Mouse (Mus musculus) limb, embryonic 13.5 days (tissue): ENCODE data around the gene Gm10837. TPM values are rescaled to one million over a fixed set of nuclear protein-coding genes. Genes with fewer than 3 reads are reported as not detected.

Experiments
- ATAC-seq: fragments of 200-750 bp; cut with Nextera tagmentation; 2 replicates; pipeline ENCODE4 v1.8.0; 2017; ENCODE audit warnings: low read depth, moderate number of reproducible peaks, moderate TSS enrichment; ENCODE audit not compliant: low FRiP score
- H3K27ac ChIP-seq: fragments of 300-500 bp; sonication (generic); 2 replicates; pipeline ENCODE4 v1.5.1; 2015; ENCODE audit warnings: inconsistent platforms, mild to moderate bottlenecking, moderate library complexity
- H3K27me3 ChIP-seq: fragments of 300-500 bp; sonication (generic); 2 replicates; pipeline ENCODE4 v1.6.1; 2015; ENCODE audit warnings: mild to moderate bottlenecking, inconsistent platforms
- H3K36me3 ChIP-seq: fragments of 300-500 bp; sonication (generic); 2 replicates; pipeline ENCODE4 v1.6.1; 2015; ENCODE audit warnings: inconsistent platforms, mild to moderate bottlenecking, moderate library complexity
- H3K4me1 ChIP-seq: fragments of 300-500 bp; sonication (generic); 2 replicates; pipeline ENCODE4 v1.6.1; 2015; ENCODE audit warnings: inconsistent platforms
- H3K4me2 ChIP-seq: fragments of 300-500 bp; sonication (generic); replicated peaks from 2 replicates; pipeline ENCODE4 v1.6.1; 2015; ENCODE audit warnings: inconsistent platforms, mild to moderate bottlenecking, moderate library complexity
- H3K4me3 ChIP-seq: fragments of 300-500 bp; sonication (generic); 2 replicates; pipeline ENCODE4 v1.5.1; 2015; ENCODE audit warnings: moderate library complexity, mild to moderate bottlenecking, inconsistent platforms
- H3K9ac ChIP-seq: fragments of 300-500 bp; sonication (generic); 2 replicates; pipeline ENCODE4 v1.6.1; 2015; ENCODE audit warnings: mild to moderate bottlenecking, inconsistent platforms
- H3K9me3 ChIP-seq: fragments of 300-500 bp; sonication (generic); 2 replicates; pipeline ENCODE4 v1.6.1; 2016; ENCODE audit warnings: inconsistent platforms
- WGBS: fragments of 180-500 bp; shearing (Covaris S2); methylation state at CpG from one replicate; pipeline ENCODE4 v1.1.7; 2015; 5-methylcytosine and 5-hydroxymethylcytosine counted together
- polyA plus RNA-seq: library from polyadenylated mRNA; unstranded; fragments of >200 nt; fragmentation: Nextera tagmentation; extraction: Ambion mirVana; gene quantifications from 2 replicates; pipeline ENCODE4 v1.2.1, GENCODE M21; 2015

The Gm10837 gene
- polyA plus RNA-seq, 1 experiment from 2014 or later: not detected

DNA sequence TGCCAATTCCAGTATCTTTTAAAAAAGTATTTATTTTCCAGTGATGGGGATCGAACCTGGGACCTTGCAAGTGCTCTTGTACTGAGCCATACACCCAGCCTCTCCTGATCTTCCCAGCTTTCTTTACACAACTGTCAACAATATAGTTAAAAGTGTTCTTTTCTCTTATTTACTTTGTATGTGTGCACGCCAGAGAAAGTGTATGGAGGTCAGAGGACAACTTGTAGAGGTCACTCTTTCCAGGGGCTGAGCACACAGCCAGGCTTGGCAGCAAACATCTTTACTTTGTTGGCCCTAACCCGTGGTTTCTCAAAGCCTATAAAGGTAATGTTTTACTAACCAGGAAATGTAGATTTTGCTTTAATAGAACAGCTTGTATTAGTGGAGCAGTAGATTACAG, 21.1 kb downstream of the Gm10837 start:
- Histone ChIP-seq H3K4me3 (no peak overlapping the region), H3K4me2 (no peak overlapping the region), H3K27me3 (no peaks in the 10 kb centered on the region; the same call in 1 of the 2 replicates), H3K4me1 (no peaks in the 10 kb centered on the region), H3K9ac (no peak overlapping the region), H3K9me3 (no peaks in the 10 kb centered on the region), H3K27ac (no peak overlapping the region), H3K36me3 (no peaks in the 10 kb centered on the region)
- ATAC-seq: no peak
- 75% methylated on average over 3 of the region's 3 CpGs for WGBS

DNA sequence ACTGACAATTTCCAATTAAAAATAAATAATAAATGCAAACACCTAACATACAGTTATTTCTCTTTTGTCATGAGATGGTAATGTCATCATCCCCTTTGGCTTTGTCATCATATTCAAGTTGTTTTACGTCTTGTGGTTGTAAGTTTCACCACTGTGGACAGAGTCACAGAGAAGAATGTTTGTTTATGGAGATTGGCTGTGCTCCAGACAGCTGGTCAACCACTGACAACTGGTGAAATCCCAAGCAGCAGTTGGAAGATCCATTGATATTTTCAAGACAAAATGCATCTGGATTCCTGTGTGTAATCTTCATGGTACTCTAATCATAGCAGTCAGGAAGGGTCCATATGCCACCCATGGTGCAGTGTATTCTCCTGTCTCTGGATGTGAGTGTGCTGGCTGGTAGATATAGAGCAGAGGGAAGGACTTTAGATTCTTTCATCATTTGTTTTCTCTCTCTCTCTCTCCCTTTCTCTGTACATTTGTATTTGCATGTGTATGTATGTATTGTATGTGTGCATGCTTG, 23.2 kb downstream of the Gm10837 start:
- Histone ChIP-seq H3K9ac (no peak overlapping the region), H3K4me1 (no peaks in the 10 kb centered on the region), H3K27me3 (no peaks in the 10 kb centered on the region; the same call in 1 of the 2 replicates), H3K9me3 (no peaks in the 10 kb centered on the region), H3K36me3 (no peaks in the 10 kb centered on the region), H3K4me3 (no peak overlapping the region), H3K27ac (no peak overlapping the region), H3K4me2 (no peak overlapping the region)
- ATAC-seq: no peak
- WGBS: 66% methylated on average over 1 of the region's 1 CpGs

DNA sequence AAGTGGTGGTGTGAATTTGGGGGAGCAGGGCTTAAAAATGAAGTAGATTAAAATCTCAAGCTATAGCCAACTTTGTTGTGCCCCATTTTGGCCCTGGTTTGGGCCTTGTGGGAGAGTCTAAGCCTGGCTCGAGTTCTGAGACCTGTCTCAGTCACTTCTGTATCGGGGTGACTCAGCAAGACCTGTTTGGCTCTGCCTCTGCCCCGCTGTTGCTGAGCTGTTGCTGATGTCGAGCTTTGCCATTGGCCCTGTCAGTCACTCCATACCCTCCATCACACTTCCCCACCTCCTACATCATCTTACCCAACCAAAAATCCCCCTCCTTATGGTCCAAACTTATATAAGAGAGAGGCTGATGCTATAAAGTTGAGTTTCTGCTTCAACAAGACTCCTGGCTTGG, 38.1 kb downstream of the Gm10837 start:
- Histone ChIP-seq H3K4me1 (no peaks in the 10 kb centered on the region), H3K36me3 (no peaks in the 10 kb centered on the region), H3K4me2 (no peak overlapping the region), H3K27ac (no peak overlapping the region), H3K9me3 (peaks cover 4% of the 10 kb centered on the region; the same call in 1 of the 2 replicates), H3K27me3 (no peaks in the 10 kb centered on the region), H3K4me3 (no peak overlapping the region), H3K9ac (no peak overlapping the region)
- WGBS: 90% methylated on average over 4 of the region's 4 CpGs
- no peak for ATAC-seq

DNA sequence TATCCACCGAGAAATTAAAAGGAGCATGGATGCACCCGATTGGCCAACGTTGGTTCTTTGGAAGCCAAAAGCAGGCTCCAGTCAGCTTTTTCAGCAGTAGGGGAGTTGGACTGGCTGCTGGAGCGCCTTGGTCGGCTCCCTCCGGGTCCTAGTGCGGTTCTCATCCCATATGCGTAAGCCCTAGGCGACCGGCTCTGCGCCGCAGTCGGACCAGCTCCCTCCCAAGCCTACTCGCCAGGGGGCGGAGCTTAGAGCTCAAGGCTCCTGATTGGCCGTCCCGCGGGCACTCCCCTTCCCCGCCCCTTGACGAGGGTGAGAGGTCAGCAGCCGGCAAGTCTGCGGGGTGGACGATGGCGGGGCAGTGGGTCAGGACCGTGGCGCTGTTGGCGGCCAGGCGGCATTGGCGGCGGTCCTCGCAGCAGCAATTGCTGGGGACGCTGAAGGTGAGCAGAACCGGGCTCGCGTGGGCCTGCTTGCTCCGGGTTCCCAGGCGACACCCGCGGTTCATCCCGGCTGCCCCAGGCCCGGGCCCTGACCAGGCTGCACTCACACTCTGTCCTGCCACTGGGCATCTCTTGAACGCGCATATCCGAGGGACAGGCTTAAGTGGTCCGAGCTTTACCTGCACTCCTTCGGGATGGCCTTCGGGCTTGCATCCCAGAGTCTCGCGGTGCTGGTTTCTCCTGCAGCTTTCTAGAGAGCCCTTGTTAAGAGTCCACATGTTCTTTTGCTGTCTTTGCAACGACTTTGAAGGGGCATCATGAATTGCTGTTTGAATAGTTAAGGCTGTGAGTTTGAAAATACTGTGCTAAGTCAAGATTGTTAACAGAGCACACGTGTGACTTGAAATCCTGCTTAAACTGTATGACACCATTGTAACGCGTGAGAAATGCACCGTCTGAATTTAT, 43.9 kb downstream of the Gm10837 start, which contains the start of gene Pcca:
TSS of gene Pcca (plus strand) at position 308 of the 908 bp plus-strand sequence.
- H3K9ac ChIP-seq: peak within 1 kb of the TSS; percentile 78
- H3K4me1 ChIP-seq: peaks cover 13% of the 10 kb centered on the region
- ATAC-seq: peak; percentile 100
- H3K36me3 ChIP-seq: no peaks in the 10 kb centered on the region
- H3K4me3 ChIP-seq: peak within 1 kb of the TSS; percentile 81
- WGBS: 1% methylated on average over 51 of the region's 54 CpGs
- peak within 1 kb of the TSS; percentile 52 for H3K27ac ChIP-seq
- no peaks in the 10 kb centered on the region for H3K27me3 ChIP-seq
- no peaks in the 10 kb centered on the region for H3K9me3 ChIP-seq
- H3K4me2 ChIP-seq: peak within 1 kb of the TSS; percentile 78

DNA sequence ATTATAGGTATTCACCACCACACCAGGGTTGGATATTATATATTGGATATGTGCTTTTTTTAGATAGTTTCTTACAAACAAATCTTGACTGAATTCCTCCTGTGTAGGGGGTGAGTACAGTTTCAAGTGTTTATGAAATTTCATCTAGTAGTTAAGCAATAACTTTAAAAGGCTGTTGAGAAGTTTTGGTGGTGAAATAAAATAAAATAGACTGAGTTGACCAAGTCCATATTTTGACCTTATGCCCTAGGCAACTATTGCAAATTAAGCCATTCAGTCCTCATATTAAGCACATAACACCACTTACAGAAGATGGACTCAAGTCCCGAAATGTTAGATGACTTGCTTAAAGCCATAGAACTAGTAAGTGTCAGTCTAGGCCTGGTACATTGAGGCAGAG, 45.6 kb downstream of the Gm10837 start:
- Histone ChIP-seq H3K27me3 (no peaks in the 10 kb centered on the region), H3K9me3 (no peaks in the 10 kb centered on the region), H3K4me2 (no peak overlapping the region), H3K9ac (no peak overlapping the region), H3K27ac (no peak overlapping the region), H3K4me1 (peaks cover 17% of the 10 kb centered on the region), H3K4me3 (no peak overlapping the region), H3K36me3 (no peaks in the 10 kb centered on the region)
- no peak for ATAC-seq
- WGBS: 93% methylated on average over 1 of the region's 1 CpGs

Other genes starting within 250 kb of the Gm10837 start
- 0.18 and 0.37 TPM in 2 replicates for gene Gm5089, start 39.5 kb upstream of the Gm10837 start, polyA plus RNA-seq
- 2.3 and 2.6 TPM in 2 replicates for gene Zic5, start 24.9 kb upstream of the Gm10837 start, polyA plus RNA-seq
- gene Zic2, start 15.2 kb upstream of the Gm10837 start, polyA plus RNA-seq: 2.8 and 3.2 TPM in 2 replicates
- gene Pcca, start 43.7 kb downstream of the Gm10837 start, polyA plus RNA-seq: 26.9 and 28.3 TPM in 2 replicates